Mouse (Mus musculus): Measurements from ENCODE around the gene Rpl13a. TPM values are rescaled to one million over a fixed set of nuclear protein-coding genes. Genes with fewer than 3 reads are reported as not detected.
A peak's percentile ranks its signal among the peaks of the same experiment; 100 is the strongest.
"Not testable (repeated sequence)": the region's sequence is repeated elsewhere in the genome, so short reads cannot be mapped to it uniquely, and the experiment has no call there.

Gene Rpl13a
- polyA plus RNA-seq, 1 experiment from 2014 or later, result 1,622 TPM

DNA sequence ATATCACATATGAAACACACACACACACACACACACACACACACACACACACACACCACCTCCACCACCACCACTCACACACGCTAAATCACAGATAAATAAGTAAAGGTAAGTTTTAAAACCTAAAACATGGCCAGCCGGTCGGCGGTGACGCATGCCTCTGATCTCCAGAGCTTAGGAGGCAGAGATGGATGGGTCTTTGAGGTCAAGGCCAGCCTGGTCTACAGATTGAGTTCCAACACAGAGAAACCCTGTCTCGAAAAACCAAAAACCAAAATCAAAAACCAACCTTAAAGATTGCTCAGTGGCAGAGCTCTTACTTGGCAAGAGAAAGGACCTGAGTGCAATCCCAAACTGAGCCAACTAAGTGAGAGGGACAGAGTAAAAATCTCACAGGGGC is 28.5 kb downstream of the Rpl13a start:
- H3K36me3 ChIP-seq (ENCODE audit: control insufficient read depth, insufficient read depth, low read length), result no peaks in the 10 kb centered on the region
- 67% methylated on average over 6 of the region's 6 CpGs for WGBS
- H3K4me1 ChIP-seq (ENCODE audit: control insufficient read depth, insufficient read depth, low read length), result peaks cover 26% of the 10 kb centered on the region
- no peak overlapping the region for H3K9ac ChIP-seq (replicated peaks; ENCODE audit: low read depth, low read length)
- no peak for ATAC-seq (ENCODE audit: insufficient number of reproducible peaks, insufficient read depth, low FRiP score, low read depth)
- H3K27me3 ChIP-seq (ENCODE audit: control insufficient read depth, insufficient read depth, low read length), result no peaks in the 10 kb centered on the region
- no peak overlapping the region for H3K4me3 ChIP-seq (ENCODE audit: low read depth, low read length)
- H3K4me2 ChIP-seq (replicated peaks; ENCODE audit: low read depth, low read length), result no peak overlapping the region
- no peak overlapping the region for H3K27ac ChIP-seq (ENCODE audit: low read length)
- no peaks in the 10 kb centered on the region for H3K9me3 ChIP-seq (ENCODE audit: control insufficient read depth, low read depth, low read length)

- WGBS, result 87% methylated on average over 8 of the region's 8 CpGs
- Histone ChIP-seq H3K9ac (replicated peaks; ENCODE audit: low read depth, low read length) (no peak overlapping the region), H3K27me3 (ENCODE audit: control insufficient read depth, insufficient read depth, low read length) (no peaks in the 10 kb centered on the region)
Observed at GRCm38 (mm10) chr7:45098541-45099240, 29.9 kb downstream of the Rpl13a start.

GRCm38 (mm10) chr7:45097479-45097878 is 31.1 kb downstream of the Rpl13a start:
- no peak overlapping the region; the same call in 1 of the 2 replicates for H3K27ac ChIP-seq (ENCODE audit: low read length)
- no peaks in the 10 kb centered on the region for H3K9me3 ChIP-seq (ENCODE audit: control insufficient read depth, low read depth, low read length)
- peaks cover 10% of the 10 kb centered on the region; the same call in 1 of the 2 replicates for H3K4me1 ChIP-seq (ENCODE audit: control insufficient read depth, insufficient read depth, low read length)
- no peaks in the 10 kb centered on the region for H3K36me3 ChIP-seq (ENCODE audit: control insufficient read depth, insufficient read depth, low read length)
- H3K27me3 ChIP-seq (ENCODE audit: control insufficient read depth, insufficient read depth, low read length), result no peaks in the 10 kb centered on the region
- no peak overlapping the region for H3K9ac ChIP-seq (replicated peaks; ENCODE audit: low read depth, low read length)
- WGBS, result 57% methylated on average over 6 of the region's 6 CpGs
- H3K4me3 ChIP-seq (ENCODE audit: low read depth, low read length), result no peak overlapping the region
- no peak for ATAC-seq (ENCODE audit: insufficient number of reproducible peaks, insufficient read depth, low FRiP score, low read depth)
- H3K4me2 ChIP-seq (replicated peaks; ENCODE audit: low read depth, low read length), result no peak overlapping the region

More at GRCm38 (mm10) chr7:45098541-45099240, 29.9 kb downstream of the Rpl13a start:
- H3K9me3 ChIP-seq (ENCODE audit: control insufficient read depth, low read depth, low read length), result no peaks in the 10 kb centered on the region
- H3K27ac ChIP-seq (ENCODE audit: low read length), result no peak overlapping the region
- H3K4me1 ChIP-seq (ENCODE audit: control insufficient read depth, insufficient read depth, low read length), result peaks cover 18% of the 10 kb centered on the region
- no peak overlapping the region for H3K4me3 ChIP-seq (ENCODE audit: low read depth, low read length)
- H3K36me3 ChIP-seq (ENCODE audit: control insufficient read depth, insufficient read depth, low read length), result no peaks in the 10 kb centered on the region
- no peak overlapping the region for H3K4me2 ChIP-seq (replicated peaks; ENCODE audit: low read depth, low read length)
- no peak for ATAC-seq (ENCODE audit: insufficient number of reproducible peaks, insufficient read depth, low FRiP score, low read depth)

DNA sequence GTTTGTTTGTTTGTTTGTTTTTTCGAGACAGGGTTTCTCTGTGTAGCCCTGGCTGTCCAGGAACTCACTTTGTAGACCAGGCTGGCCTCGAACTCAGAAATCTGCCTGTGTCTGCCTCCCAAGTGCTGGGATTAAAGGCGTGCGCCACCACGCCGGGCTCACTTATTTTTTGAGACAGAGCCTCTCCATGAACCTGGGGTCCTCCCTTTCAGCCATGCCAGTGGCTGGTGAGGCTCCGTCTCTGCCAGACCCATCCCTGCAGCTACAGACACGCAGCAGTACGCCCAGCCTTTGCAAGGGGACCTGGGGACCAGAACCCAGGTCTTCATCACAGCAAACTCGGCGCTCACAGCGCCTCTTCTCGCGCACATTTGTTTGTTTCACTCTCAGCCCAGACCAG is 32.6 kb downstream of the Rpl13a start:
- H3K9ac ChIP-seq (replicated peaks; ENCODE audit: low read depth, low read length); H3K27me3 ChIP-seq (ENCODE audit: control insufficient read depth, insufficient read depth, low read length); H3K36me3 ChIP-seq (ENCODE audit: control insufficient read depth, insufficient read depth, low read length); H3K4me1 ChIP-seq (ENCODE audit: control insufficient read depth, insufficient read depth, low read length); H3K27ac ChIP-seq (ENCODE audit: low read length); H3K9me3 ChIP-seq (ENCODE audit: control insufficient read depth, low read depth, low read length); ATAC-seq (ENCODE audit: insufficient number of reproducible peaks, insufficient read depth, low FRiP score, low read depth); H3K4me3 ChIP-seq (ENCODE audit: low read depth, low read length); H3K4me2 ChIP-seq (replicated peaks; ENCODE audit: low read depth, low read length): not testable (repeated sequence)
- WGBS, result 95% methylated on average over 14 of the region's 14 CpGs

DNA sequence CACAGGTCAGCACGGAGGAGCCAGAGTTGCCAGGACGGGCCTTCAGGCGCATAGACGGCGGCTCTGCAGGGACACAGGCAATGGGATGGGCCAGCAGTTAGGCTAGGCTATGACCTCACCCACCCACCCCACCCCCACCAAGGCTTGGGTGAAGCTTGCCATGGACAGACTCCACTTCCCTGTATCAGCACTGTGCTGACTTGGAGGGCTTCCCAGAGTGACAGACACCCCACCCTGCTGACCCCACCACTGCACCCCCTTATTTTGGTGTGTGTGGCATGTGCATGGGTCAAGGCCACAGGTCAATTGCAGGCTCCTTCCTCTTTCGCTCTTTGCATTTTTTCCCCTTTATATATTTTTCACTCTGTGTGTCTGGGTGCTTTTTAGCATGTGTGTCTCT is 33.2 kb downstream of the Rpl13a start:
- no peaks in the 10 kb centered on the region for H3K9me3 ChIP-seq (ENCODE audit: control insufficient read depth, low read depth, low read length)
- H3K36me3 ChIP-seq (ENCODE audit: control insufficient read depth, insufficient read depth, low read length), result no peaks in the 10 kb centered on the region
- peaks cover 4% of the 10 kb centered on the region; the same call in 1 of the 2 replicates for H3K4me1 ChIP-seq (ENCODE audit: control insufficient read depth, insufficient read depth, low read length)
- no peaks in the 10 kb centered on the region for H3K27me3 ChIP-seq (ENCODE audit: control insufficient read depth, insufficient read depth, low read length)
- WGBS, result 84% methylated on average over 6 of the region's 6 CpGs
- H3K4me3 ChIP-seq (ENCODE audit: low read depth, low read length), result no peak overlapping the region
- no peak overlapping the region for H3K9ac ChIP-seq (replicated peaks; ENCODE audit: low read depth, low read length)
- no peak overlapping the region for H3K4me2 ChIP-seq (replicated peaks; ENCODE audit: low read depth, low read length)
- H3K27ac ChIP-seq (ENCODE audit: low read length), result no peak overlapping the region
- no peak for ATAC-seq (ENCODE audit: insufficient number of reproducible peaks, insufficient read depth, low FRiP score, low read depth)

DNA sequence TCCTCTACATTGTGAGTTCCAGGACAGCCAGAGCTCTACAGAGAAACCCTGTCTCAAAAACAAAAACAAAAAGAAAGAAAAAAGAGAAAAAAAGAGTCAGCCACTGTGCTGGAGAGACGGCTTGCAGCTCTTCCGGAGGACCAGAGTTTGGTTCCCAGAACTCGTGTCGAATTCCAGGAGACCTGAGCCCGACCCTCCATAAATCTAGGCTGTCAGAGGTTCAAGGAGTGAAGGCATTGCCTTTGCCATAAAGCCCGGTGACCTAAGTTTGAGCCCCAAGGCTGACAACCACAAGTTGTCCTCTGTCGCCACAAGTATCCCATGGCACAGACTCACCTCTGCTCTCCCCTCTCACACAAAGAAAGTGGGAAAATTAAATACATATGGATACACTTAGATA is 34.4 kb downstream of the Rpl13a start:
- WGBS, result 26% methylated on average over 7 of the region's 7 CpGs
- no peaks in the 10 kb centered on the region for H3K36me3 ChIP-seq (ENCODE audit: control insufficient read depth, insufficient read depth, low read length)
- H3K27me3 ChIP-seq (ENCODE audit: control insufficient read depth, insufficient read depth, low read length), result no peaks in the 10 kb centered on the region
- H3K4me3 ChIP-seq (ENCODE audit: low read depth, low read length), result no peak overlapping the region
- H3K9me3 ChIP-seq (ENCODE audit: control insufficient read depth, low read depth, low read length), result no peaks in the 10 kb centered on the region
- no peak overlapping the region for H3K27ac ChIP-seq (ENCODE audit: low read length)
- H3K9ac ChIP-seq (replicated peaks; ENCODE audit: low read depth, low read length), result no peak overlapping the region
- no peak overlapping the region for H3K4me2 ChIP-seq (replicated peaks; ENCODE audit: low read depth, low read length)
- no peak for ATAC-seq (ENCODE audit: insufficient number of reproducible peaks, insufficient read depth, low FRiP score, low read depth)
- peaks cover 7% of the 10 kb centered on the region; the same call in 1 of the 2 replicates for H3K4me1 ChIP-seq (ENCODE audit: control insufficient read depth, insufficient read depth, low read length)

- H3K9ac ChIP-seq (replicated peaks; ENCODE audit: low read depth, low read length), result no peak overlapping the region
- no peaks in the 10 kb centered on the region for H3K27me3 ChIP-seq (ENCODE audit: control insufficient read depth, insufficient read depth, low read length)
- no peak overlapping the region for H3K4me2 ChIP-seq (replicated peaks; ENCODE audit: low read depth, low read length)
- H3K9me3 ChIP-seq (ENCODE audit: control insufficient read depth, low read depth, low read length), result no peaks in the 10 kb centered on the region
- H3K4me3 ChIP-seq (ENCODE audit: low read depth, low read length), result no peak overlapping the region
- H3K27ac ChIP-seq (ENCODE audit: low read length), result peak overlapping the region; percentile 83; the same call in 1 of the 2 replicates
- peaks cover 7% of the 10 kb centered on the region; the same call in 1 of the 2 replicates for H3K4me1 ChIP-seq (ENCODE audit: control insufficient read depth, insufficient read depth, low read length)
- WGBS, result 29% methylated on average over 18 of the region's 18 CpGs
- peaks cover 3% of the 10 kb centered on the region; the same call in 1 of the 2 replicates for H3K36me3 ChIP-seq (ENCODE audit: control insufficient read depth, insufficient read depth, low read length)
- ATAC-seq (ENCODE audit: insufficient number of reproducible peaks, insufficient read depth, low FRiP score, low read depth), result no peak
Observed at GRCm38 (mm10) chr7:45093516-45093905, 35.0 kb downstream of the Rpl13a start.

DNA sequence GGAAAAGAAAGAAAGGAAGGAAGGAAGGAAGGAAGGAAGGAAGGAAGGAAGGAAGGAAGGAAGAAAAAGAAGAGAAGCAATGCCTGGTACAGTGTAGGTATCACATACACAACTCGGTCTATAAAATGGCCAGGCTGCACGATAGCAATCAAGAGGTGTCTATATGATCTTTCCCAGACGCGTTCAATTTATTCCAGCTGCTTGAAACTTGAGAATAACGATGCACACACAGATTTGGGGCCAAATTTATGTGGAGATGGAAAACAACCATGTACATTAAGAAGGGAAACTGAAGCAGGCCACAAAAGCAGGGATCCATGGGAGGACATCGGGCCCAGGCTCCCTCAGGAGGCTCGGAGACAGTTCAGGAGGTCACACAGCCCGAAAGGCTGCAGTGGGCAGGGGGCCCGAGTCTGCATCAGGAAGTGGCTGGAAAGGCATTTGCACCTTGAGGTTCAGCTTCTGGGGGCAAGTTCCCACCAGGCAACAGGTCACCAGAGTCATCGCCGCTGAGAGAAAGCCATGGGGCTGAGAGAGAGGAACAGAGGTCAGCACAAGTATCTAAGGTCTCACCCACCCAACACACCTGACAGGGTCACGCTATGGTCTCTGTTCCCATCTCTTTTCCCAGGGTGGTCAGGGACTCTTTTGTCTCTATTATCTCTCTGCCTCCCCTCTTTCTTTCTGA is 35.6 kb downstream of the Rpl13a start:
- no peaks in the 10 kb centered on the region for H3K9me3 ChIP-seq (ENCODE audit: control insufficient read depth, low read depth, low read length)
- 35% methylated on average over 12 of the region's 12 CpGs for WGBS
- H3K4me3 ChIP-seq (ENCODE audit: low read depth, low read length), result no peak overlapping the region
- peaks cover 7% of the 10 kb centered on the region; the same call in 1 of the 2 replicates for H3K4me1 ChIP-seq (ENCODE audit: control insufficient read depth, insufficient read depth, low read length)
- peaks cover 8% of the 10 kb centered on the region for H3K36me3 ChIP-seq (ENCODE audit: control insufficient read depth, insufficient read depth, low read length)
- H3K27me3 ChIP-seq (ENCODE audit: control insufficient read depth, insufficient read depth, low read length), result no peaks in the 10 kb centered on the region
- no peak overlapping the region for H3K9ac ChIP-seq (replicated peaks; ENCODE audit: low read depth, low read length)
- no peak overlapping the region for H3K4me2 ChIP-seq (replicated peaks; ENCODE audit: low read depth, low read length)
- peak overlapping the region; percentile 83 for H3K27ac ChIP-seq (ENCODE audit: low read length)
- ATAC-seq (ENCODE audit: insufficient number of reproducible peaks, insufficient read depth, low FRiP score, low read depth), result no peak
